Mouse (Mus musculus) CD4-positive helper T cell, adult 2 months (primary cell): Measurements from ENCODE around the gene Pigm.

ENCODE experiments used
- DNase-seq: peaks from one replicate; pipeline ENCODE4 v3.0.0-alpha.2; 2012; ENCODE audit warnings: low read depth, missing footprints, low spot score

Pigm gene

GRCm38 (mm10) chr1:172413491-172414230, 37.3 kb downstream of the Pigm start:
- no peak for DNase-seq

DNA sequence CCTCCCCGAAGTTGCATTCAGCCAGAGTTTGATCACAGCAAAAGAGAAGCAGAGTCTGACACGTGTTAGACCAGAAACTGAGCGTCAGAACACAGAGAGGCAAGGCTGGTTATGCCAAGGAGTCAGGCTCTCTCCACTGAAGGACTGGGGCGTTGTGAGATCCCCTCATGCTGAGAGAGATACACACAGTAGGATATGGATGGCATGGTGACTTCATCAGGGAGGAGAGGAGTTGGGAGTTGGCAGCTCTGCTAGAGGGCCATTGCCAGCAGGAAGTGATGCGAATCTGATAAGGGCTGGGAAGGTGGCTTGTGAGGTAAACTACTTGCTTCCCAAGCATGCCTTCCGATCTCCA, 37.9 kb downstream of the Pigm start:
- no peak for DNase-seq

GRCm38 (mm10) chr1:172415061-172415460, 38.7 kb downstream of the Pigm start:
- DNase-seq, result no peak

GRCm38 (mm10) chr1:172418173-172418572, 41.8 kb downstream of the Pigm start:
- DNase-seq, result no peak

- no peak for DNase-seq
Measured at GRCm38 (mm10) chr1:172418642-172419041, 42.3 kb downstream of the Pigm start.

- no peak for DNase-seq
Measured at GRCm38 (mm10) chr1:172420181-172420580, 43.8 kb downstream of the Pigm start.

DNA sequence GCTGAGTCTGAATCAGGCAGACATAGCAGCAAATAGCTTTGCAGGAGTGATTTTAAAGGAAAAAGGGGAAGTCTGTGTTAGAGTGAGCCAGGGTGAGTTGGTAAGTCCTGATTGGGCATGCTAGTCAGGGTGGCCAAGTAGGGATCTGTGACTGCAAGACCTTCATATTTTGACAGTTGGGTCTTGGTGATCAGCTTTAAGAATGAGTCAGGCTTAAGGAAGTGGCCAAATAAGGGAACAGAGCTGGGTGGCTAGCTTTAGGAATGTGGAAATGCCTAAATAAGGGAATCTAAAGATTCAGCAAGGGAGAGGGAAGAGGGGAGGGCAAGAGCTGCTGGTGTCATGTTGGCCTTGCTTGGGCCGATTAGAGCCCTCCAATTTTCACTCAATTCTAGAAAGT, 47.0 kb downstream of the Pigm start:
- no peak for DNase-seq

DNA sequence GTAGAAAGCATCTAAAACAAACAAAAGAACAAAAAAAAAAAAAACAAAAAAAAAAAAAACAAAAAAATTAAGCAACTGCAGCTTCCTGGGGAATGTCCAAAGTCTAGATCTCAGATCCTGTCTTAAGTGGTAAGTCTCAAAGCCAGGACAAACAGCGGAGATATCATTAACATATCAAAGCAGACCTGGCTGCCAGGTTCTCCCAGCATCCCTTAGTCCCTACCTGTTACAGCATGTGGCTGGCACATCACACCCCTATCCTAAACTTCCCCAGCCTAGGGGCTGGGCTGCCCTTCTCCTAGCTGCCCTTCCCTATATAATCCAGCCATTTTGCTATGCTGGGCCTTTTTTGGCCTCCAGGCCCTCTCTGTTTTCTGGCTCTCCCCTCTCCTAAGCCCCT, 50.1 kb downstream of the Pigm start:
- no peak for DNase-seq

DNA sequence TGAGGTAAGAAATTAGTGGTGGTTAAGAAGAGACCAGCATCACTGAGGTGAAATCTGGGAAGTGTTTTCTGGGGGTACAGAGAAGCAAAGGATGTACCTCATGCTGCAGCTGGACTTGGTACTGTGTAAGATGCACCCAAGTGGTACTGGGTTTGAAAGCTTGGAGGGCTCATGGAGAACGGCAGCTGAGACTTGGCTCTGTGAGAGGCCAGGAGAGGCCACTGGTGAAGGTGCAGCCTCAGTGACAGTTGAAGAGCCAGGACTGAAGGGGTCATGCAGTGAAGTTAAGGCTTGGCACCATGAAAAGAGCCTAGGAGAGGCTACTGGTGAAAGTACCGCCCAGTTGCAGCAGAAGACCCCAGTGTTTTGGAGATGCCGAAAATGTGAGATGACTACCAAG, 51.5 kb downstream of the Pigm start:
- DNase-seq, result no peak

- DNase-seq, result no peak
Measured at GRCm38 (mm10) chr1:172428614-172429013, 52.3 kb downstream of the Pigm start.

DNA sequence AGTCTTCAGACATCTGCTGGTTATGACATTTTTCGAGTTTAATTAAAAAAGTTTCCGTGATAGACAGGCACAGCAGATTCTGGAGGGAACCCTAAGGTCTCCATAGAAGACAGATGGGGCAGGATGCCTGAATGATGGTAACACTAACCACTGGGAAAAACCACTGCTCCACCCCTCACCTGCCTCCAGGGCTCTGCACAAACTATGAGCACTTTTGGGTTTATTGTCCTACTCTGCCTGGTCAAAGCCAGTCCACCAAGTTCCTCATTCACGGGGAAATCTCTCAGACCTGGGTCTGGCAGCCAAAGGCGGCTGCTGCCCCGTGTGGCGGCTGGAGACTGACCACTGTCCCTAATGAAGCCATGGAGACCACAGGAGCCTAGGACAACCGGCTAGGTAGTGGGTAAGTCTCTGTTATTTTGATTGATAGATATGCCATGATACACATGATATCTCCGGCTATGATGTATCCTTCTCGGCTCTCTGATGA, 54.4 kb downstream of the Pigm start:
- DNase-seq, result no peak

DNA sequence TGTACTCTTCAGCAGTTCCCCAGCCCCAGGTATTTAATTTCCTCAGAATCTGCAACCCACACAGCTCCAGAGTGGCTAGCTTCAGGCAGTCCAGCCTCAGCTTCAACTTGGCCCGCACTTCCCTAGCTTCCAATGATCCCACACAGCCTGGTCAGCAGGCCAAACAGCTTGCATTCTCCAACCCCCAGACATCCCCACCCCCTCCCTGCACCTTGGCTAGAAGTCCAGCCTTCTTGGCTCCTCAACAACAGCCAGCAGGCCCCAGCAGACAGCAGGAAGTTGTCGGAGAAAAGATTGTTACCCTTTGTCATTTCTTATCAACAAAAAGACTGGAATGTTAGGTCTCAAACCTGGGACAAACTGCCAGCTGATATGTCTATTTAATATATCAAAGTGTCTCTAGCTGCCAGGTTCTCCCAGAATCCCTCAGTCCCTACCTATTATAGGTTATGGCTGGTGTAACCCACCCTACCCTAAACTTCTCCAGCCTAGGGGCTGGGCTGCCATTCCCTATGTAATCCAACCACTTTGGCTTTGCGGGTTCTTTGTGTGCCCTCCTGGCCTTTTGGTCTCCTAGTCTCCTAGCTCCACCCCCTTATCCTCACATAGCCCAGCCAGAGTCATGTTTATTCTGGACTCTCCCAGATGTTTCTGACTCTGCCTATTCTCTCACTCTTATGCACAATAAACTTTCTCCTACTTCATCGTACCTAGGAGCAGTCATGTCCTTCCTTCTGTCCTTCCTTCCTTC, 55.7 kb downstream of the Pigm start:
- no peak for DNase-seq

- DNase-seq, result no peak
Measured at GRCm38 (mm10) chr1:172432587-172432955, 56.2 kb downstream of the Pigm start.

DNA sequence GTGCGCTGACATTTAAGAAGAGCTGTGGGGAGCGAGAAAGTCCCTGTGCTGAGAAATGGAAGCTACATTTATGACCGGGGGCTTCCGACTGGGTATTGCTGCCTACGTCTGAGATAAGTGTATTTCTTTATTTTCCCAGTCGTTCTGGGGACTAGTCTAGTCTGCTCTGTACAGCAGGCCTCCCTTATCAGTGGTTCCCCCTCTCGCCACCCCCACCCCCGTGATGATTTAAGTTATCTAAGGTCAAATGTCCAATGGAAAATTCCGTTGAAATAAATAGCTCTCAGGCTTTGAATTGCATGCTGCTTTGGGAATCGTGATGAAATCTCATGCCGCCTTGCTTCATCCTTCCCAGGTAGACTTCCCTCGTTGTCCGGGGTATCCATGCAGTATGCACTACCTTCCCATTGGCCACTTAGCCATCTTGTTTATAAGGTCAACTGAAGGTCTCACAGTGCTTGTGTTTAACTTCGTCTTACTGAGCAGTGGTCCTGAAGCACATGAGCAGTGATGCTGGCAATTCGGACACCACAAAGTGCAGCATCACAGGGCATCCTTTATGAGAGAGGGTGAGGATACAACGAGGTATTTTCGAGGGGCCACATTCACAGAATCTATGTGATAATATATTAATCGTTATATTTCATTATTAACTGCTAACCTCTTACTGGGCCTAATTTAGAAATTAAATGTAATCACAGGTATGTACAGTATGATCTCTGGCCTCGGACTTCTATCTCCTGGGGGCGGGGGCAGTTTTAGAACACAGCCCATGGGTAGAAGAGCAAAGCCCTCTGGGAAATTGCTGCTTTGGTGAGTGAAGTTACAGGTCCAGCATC, 56.9 kb downstream of the Pigm start:
- DNase-seq, result no peak
